Mouse (Mus musculus): ENCODE data around the gene Elk3. TPM values are rescaled to one million over a fixed set of nuclear protein-coding genes. Genes with fewer than 3 reads are reported as not detected.

Elk3 gene
- polyA plus RNA-seq, 1 experiment from 2014 or later: 11.3 TPM

DNA sequence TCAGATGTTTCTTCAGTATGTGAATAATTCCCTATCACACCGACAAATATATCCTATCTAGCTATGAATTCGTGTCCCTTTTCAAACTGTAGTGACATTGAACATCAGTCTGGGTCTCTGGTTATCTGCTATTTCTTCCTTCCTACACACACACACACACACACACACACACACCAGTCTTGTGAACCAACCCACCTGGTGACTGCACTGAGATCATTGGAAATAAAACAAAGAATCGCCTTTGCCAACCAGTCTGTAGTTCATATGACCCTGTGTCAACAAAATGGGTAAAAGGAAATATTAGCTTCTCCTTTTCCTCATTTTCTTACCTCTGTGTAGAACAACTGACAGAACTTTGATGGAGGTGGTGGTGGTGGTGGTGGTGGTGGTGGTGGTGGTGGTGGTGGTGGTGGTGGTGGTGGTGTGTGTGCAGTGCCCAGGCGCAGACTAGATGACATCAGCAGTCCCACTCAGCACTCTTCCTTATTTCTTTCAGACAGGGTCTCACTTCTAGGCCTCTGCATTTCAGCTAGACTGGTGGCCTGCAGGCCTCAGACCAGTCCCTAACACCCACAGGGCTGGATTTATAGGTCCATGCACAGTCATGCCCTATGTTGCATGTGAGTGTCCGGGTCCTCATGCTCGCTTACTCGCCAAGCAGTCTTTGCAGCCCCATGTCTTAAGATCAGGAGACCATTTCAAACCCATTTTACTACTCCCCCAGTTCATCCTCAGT lies 64.6 kb downstream of the Elk3 start:
- WGBS: 85% methylated on average over 7 of the region's 7 CpGs
- peak; percentile 60 for DNase-seq (ENCODE audit: low spot score)
- ATAC-seq (ENCODE audit: low FRiP score, low TSS enrichment): peak; percentile 70
- Histone ChIP-seq H3K27ac (replicated peaks) (peak overlapping the region; percentile 65), H3K9ac (ENCODE audit: low read length) (no peak overlapping the region), H3K4me1 (replicated peaks; ENCODE audit: control insufficient read depth, insufficient read depth) (peaks cover 4% of the 10 kb centered on the region), H3K4me2 (replicated peaks; ENCODE audit: low read depth) (no peak overlapping the region), H3K4me3 (ENCODE audit: low read depth, low read length) (no peak overlapping the region), H3K36me3 (ENCODE audit: control insufficient read depth, insufficient read depth, low read length) (peaks cover 5% of the 10 kb centered on the region; the same call in 1 of the 2 replicates), H3K27me3 (ENCODE audit: control insufficient read depth, insufficient read depth, low read length) (no peaks in the 10 kb centered on the region), H3K9me3 (ENCODE audit: control insufficient read depth, low read length) (no peaks in the 10 kb centered on the region)
- TF ChIP-seq CTCF (IDR thresholded peaks at IDR 0.05; ENCODE audit: low read depth): no peak
- no peak for TF ChIP-seq EP300 (optimal IDR thresholded peaks at IDR 0.05)

- no peak for TF ChIP-seq EP300 (optimal IDR thresholded peaks at IDR 0.05)
- WGBS: 87% methylated on average over 10 of the region's 10 CpGs
- H3K9ac ChIP-seq (ENCODE audit: low read length): no peak overlapping the region
Measured at GRCm38 (mm10) chr10:93244209-93244705, 66.7 kb downstream of the Elk3 start.

DNA sequence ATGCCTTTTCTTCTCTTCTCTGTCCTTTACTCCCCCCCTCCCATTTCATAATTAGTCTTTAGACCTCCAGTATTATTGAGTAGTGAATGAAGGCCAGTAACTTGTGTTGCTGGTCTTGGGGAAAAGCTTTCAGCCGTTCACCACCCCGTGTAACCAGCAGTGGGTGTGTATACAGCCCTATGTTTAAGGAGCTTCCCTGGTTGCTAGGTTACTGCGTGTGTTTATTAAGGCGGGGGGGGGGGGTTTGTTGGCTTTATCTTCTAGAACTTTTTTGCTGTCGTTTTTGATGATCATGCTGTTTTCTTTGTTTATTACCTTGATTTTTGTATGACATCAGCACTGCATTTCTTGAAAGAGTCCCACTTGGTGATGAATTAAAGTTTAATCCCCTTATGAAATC lies 68.1 kb downstream of the Elk3 start:
- Histone ChIP-seq H3K36me3 (ENCODE audit: control insufficient read depth, insufficient read depth, low read length) (peaks cover 17% of the 10 kb centered on the region), H3K27ac (replicated peaks) (no peak overlapping the region), H3K4me2 (replicated peaks; ENCODE audit: low read depth) (no peak overlapping the region), H3K4me3 (ENCODE audit: low read depth, low read length) (no peak overlapping the region), H3K27me3 (ENCODE audit: control insufficient read depth, insufficient read depth, low read length) (no peaks in the 10 kb centered on the region), H3K9me3 (ENCODE audit: control insufficient read depth, low read length) (no peaks in the 10 kb centered on the region), H3K4me1 (replicated peaks; ENCODE audit: control insufficient read depth, insufficient read depth) (peaks cover 4% of the 10 kb centered on the region), H3K9ac (ENCODE audit: low read length) (no peak overlapping the region)
- WGBS: 11% methylated on average over 5 of the region's 5 CpGs
- no peak for ATAC-seq (ENCODE audit: low FRiP score, low TSS enrichment)
- TF ChIP-seq CTCF (IDR thresholded peaks at IDR 0.05; ENCODE audit: low read depth) (0 out of 2 replicates have a peak, but pooled peaks have one; percentile 10), EP300 (optimal IDR thresholded peaks at IDR 0.05) (no peak)
- no peak for DNase-seq (ENCODE audit: low spot score)

More at GRCm38 (mm10) chr10:93244209-93244705, 66.7 kb downstream of the Elk3 start:
- Histone ChIP-seq H3K27me3 (ENCODE audit: control insufficient read depth, insufficient read depth, low read length) (no peaks in the 10 kb centered on the region), H3K4me2 (replicated peaks; ENCODE audit: low read depth) (no peak overlapping the region), H3K4me3 (ENCODE audit: low read depth, low read length) (no peak overlapping the region), H3K4me1 (replicated peaks; ENCODE audit: control insufficient read depth, insufficient read depth) (peaks cover 4% of the 10 kb centered on the region), H3K36me3 (ENCODE audit: control insufficient read depth, insufficient read depth, low read length) (peaks cover 11% of the 10 kb centered on the region), H3K9me3 (ENCODE audit: control insufficient read depth, low read length) (no peaks in the 10 kb centered on the region), H3K27ac (replicated peaks) (no peak overlapping the region)
- DNase-seq (ENCODE audit: low spot score): no peak
- no peak for ATAC-seq (ENCODE audit: low FRiP score, low TSS enrichment)

DNA sequence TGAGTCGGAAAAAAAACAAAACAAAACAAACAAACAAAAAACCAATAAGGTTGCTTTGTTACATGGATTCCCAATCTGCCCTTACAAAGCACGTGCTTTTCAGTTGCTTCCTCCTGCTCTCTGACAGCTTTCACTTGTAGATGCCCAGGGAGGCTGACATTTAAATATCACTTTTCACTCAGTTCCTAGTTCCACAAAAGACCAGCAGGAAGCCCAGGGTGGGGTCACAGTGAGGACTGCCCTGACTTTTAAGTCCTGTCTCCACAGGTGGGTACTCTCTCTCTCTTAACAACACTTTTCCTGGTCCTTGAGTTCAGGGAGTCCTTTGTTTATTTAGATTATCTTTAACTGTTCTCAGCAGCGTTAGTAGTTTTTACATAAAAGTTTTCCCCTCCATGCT lies 68.7 kb downstream of the Elk3 start:
- no peaks in the 10 kb centered on the region for H3K27me3 ChIP-seq (ENCODE audit: control insufficient read depth, insufficient read depth, low read length)
- H3K9me3 ChIP-seq (ENCODE audit: control insufficient read depth, low read length): no peaks in the 10 kb centered on the region
- no peak for TF ChIP-seq CTCF (IDR thresholded peaks at IDR 0.05; ENCODE audit: low read depth)
- TF ChIP-seq EP300 (optimal IDR thresholded peaks at IDR 0.05): no peak
- no peak for DNase-seq (ENCODE audit: low spot score)
- no peak overlapping the region for H3K27ac ChIP-seq (replicated peaks)
- WGBS: 17% methylated on average over 3 of the region's 3 CpGs
- no peaks in the 10 kb centered on the region; the same call in 1 of the 2 replicates for H3K4me1 ChIP-seq (replicated peaks; ENCODE audit: control insufficient read depth, insufficient read depth)
- peaks cover 16% of the 10 kb centered on the region for H3K36me3 ChIP-seq (ENCODE audit: control insufficient read depth, insufficient read depth, low read length)
- H3K4me2 ChIP-seq (replicated peaks; ENCODE audit: low read depth): no peak overlapping the region
- ATAC-seq (ENCODE audit: low FRiP score, low TSS enrichment): no peak
- H3K4me3 ChIP-seq (ENCODE audit: low read depth, low read length): no peak overlapping the region
- H3K9ac ChIP-seq (ENCODE audit: low read length): no peak overlapping the region

DNA sequence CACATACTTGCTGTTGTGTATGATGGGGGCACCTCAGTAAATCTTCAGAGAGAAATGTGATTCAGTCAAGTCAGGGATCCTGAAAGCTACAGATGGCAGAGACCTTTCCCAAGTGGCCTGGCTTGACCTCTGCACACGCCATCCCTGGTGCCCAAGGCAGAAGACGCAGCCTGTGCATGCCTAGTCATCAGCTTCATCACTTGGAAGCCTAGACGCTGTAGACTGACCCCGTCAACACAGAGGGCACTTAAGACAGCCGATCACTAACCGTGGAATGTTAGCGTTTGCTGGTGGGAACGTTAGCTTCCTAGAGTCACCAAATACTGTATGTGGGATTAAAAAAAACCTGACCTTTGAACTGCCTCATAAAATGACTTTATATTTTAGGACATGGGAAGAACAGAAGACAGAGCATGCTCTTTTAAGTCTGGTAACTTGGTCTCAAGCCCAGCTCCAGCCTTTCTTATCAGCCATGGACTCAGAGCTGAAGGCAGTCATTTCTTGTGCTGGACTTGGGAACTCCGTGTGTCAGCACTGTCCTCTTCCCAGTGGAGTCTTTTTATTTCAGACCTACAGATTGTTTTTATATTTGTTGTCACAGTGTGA lies 71.6 kb downstream of the Elk3 start:
- H3K27ac ChIP-seq (replicated peaks): no peak overlapping the region
- ATAC-seq (ENCODE audit: low FRiP score, low TSS enrichment): no peak
- no peak overlapping the region for H3K4me2 ChIP-seq (replicated peaks; ENCODE audit: low read depth)
- no peak overlapping the region for H3K4me3 ChIP-seq (ENCODE audit: low read depth, low read length)
- peaks cover 26% of the 10 kb centered on the region for H3K36me3 ChIP-seq (ENCODE audit: control insufficient read depth, insufficient read depth, low read length)
- no peak overlapping the region for H3K9ac ChIP-seq (ENCODE audit: low read length)
- TF ChIP-seq CTCF (IDR thresholded peaks at IDR 0.05; ENCODE audit: low read depth) (no peak), EP300 (optimal IDR thresholded peaks at IDR 0.05) (no peak)
- H3K4me1 ChIP-seq (replicated peaks; ENCODE audit: control insufficient read depth, insufficient read depth): no peaks in the 10 kb centered on the region
- no peaks in the 10 kb centered on the region for H3K9me3 ChIP-seq (ENCODE audit: control insufficient read depth, low read length)
- DNase-seq (ENCODE audit: low spot score): no peak
- WGBS: 64% methylated on average over 9 of the region's 9 CpGs
- H3K27me3 ChIP-seq (ENCODE audit: control insufficient read depth, insufficient read depth, low read length): no peaks in the 10 kb centered on the region

DNA sequence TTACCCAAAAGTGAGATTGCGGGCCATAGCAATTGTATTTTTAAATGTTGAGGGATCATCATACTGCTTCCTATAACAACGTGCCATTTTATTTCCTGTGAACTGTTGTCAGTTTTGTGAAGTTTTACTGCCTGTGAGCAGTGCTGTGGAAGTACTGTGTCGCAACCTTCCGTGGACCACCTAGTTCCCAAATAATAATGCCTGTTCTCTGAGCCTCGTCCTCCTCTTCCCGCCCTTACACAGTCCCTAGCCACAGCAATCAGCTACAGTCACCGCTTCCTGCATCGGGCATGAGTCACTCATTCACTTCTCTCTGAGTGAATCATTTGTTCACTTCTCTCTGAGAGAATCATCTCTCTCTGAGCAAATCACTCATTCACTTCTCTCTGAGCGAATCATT lies 76.2 kb downstream of the Elk3 start:
- Histone ChIP-seq H3K36me3 (ENCODE audit: control insufficient read depth, insufficient read depth, low read length) (peaks cover 25% of the 10 kb centered on the region), H3K9ac (ENCODE audit: low read length) (no peak overlapping the region), H3K4me2 (replicated peaks; ENCODE audit: low read depth) (no peak overlapping the region), H3K4me3 (ENCODE audit: low read depth, low read length) (no peak overlapping the region), H3K4me1 (replicated peaks; ENCODE audit: control insufficient read depth, insufficient read depth) (no peaks in the 10 kb centered on the region), H3K27me3 (ENCODE audit: control insufficient read depth, insufficient read depth, low read length) (no peaks in the 10 kb centered on the region), H3K27ac (replicated peaks) (no peak overlapping the region), H3K9me3 (ENCODE audit: control insufficient read depth, low read length) (no peaks in the 10 kb centered on the region)
- WGBS: 91% methylated on average over 9 of the region's 9 CpGs
- TF ChIP-seq CTCF (IDR thresholded peaks at IDR 0.05; ENCODE audit: low read depth): no peak
- no peak for TF ChIP-seq EP300 (optimal IDR thresholded peaks at IDR 0.05)
- DNase-seq (ENCODE audit: low spot score) (no peak), ATAC-seq (ENCODE audit: low FRiP score, low TSS enrichment) (no peak)
